Mouse (Mus musculus): ENCODE data around the gene Ube2v1.

DNA sequence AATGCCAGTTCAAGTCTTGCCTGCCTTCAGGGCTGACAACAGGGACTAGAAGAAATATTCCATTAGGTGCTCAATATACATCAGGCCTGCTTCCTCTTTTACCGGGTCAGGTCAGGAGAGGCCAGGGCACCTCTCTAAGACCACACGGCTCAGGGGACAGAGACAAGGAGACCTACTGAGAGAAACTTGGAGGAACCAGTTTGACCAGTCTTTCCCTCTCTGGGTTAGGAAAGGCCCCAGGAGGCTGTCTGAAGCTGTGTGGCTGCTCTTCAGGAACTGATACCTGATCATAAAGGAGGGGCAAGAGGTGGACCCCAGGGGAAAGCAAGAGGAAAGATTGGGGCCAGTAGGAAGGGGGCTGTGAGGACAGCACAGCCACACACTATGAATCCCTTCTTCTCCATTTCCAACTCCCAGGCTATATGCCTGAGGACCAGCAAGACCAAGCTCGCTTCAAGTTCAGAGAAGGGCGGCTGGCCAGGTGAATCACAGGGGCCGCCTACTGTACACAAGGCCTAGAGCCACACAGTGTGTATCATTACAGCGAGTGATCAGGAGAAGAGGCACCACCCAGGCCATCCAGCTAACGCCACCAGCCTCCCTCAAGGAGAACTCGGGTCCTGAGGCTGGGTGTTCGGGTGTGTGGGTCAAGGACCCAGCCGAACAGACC is 27.4 kb upstream of the Ube2v1 start:
- no peak for TF ChIP-seq CTCF (IDR thresholded peaks at IDR 0.05; ENCODE audit: low read depth)
- TF ChIP-seq EP300 (optimal IDR thresholded peaks at IDR 0.05) = no peak

All from stomach, postnatal 0 days (tissue).